Mouse (Mus musculus): ENCODE measurements around the gene Gm4792. TPM values are rescaled to one million over a fixed set of nuclear protein-coding genes. Genes with fewer than 3 reads are reported as not detected.

Gm4792 gene
- polyA plus RNA-seq (2015; fragmentation: Nextera tagmentation; extraction: Ambion mirVana): 0.22 TPM in 1 of 2 replicates, not detected in the other

DNA sequence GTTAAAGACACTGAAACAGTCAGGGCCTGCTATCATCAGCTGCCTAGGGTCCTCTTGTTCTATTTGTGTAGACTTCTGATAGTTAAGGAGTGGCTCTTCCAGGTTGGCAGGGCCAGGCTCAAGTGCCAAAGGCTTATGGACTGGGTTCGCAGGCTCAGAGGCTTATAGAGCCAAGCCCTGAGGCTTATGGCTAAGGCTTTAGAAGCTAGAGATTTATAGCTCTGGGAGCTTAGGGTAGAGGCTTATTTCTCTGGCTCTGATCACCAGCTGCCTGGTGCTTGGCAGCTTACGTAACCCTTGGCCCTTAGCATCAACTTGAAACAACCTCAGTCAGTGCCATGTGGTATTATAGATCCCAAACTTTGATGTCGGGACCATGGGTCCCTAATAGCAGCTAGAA lies at the start of gene Gm4792:
Gene Gm4792, minus strand, starts transcription at position 233 of the 400 bp plus-strand sequence.

DNA sequence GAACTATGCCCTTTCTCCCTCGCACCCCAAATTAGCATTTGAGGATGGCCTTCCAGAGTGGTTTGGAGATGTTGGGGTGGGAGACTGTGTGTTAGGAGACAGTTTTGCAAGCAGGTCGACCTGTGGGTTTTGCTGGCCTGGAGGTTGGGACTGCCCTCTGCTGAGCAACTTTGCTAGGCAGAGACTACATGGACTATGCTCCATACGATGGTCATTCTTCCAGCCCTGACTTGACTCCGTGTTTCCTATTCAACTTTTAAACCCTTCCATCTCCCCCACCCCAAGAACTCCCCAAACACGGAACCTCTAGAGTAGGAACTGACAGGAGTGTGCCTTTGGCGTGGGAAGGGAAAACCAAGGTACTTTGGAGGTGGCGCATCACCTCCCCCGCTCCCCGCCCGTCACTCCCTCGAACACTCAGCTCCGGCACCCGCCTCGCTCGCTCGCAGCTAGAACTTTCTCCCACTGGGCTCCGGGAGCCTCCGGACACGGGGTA lies 13.1 kb upstream of the Gm4792 start, which contains the start of gene Tmcc3:
Gene Tmcc3, plus strand, starts transcription at position 439 of the 496 bp plus-strand sequence.

Other genes starting within 250 kb of the Gm4792 start
- 5.8 and 7.0 TPM in 2 replicates for gene Nr2c1, start 150.7 kb downstream of the Gm4792 start, polyA plus RNA-seq (2015; fragmentation: Nextera tagmentation; extraction: Ambion mirVana)
- 393 and 423 TPM in 2 replicates for gene Ndufa12, start 100.0 kb downstream of the Gm4792 start, polyA plus RNA-seq (2015; fragmentation: Nextera tagmentation; extraction: Ambion mirVana)
- 12.2 and 12.3 TPM in 2 replicates for gene Tmcc3, start 13.2 kb upstream of the Gm4792 start, polyA plus RNA-seq (2015; fragmentation: Nextera tagmentation; extraction: Ambion mirVana)

Measured in urinary bladder, postnatal 0 days (tissue).